Mouse (Mus musculus) olfactory bulb, adult 2 months (tissue): ENCODE results near the gene P3h3. TPM values are rescaled to one million over a fixed set of nuclear protein-coding genes. Genes with fewer than 3 reads are reported as not detected.

Source experiments
- H3K27ac ChIP-seq: fragments of 200-500 bp; 2 replicates; pipeline ENCODE4 v1.5.1; 2012; ENCODE audit warnings: low read depth, low read length; ENCODE audit not compliant: insufficient read depth
- H3K4me1 ChIP-seq: fragments of 200-500 bp; 2 replicates; pipeline ENCODE4 v1.6.1; 2012; ENCODE audit warnings: low read length; ENCODE audit not compliant: control insufficient read depth, insufficient read depth
- H3K4me3 ChIP-seq: fragments of 200-500 bp; 2 replicates; pipeline ENCODE4 v1.5.1; 2012; ENCODE audit warnings: mild to moderate bottlenecking, low read depth, low read length, moderate library complexity; ENCODE audit not compliant: insufficient read depth
- CTCF ChIP-seq: fragments of 200-500 bp; IDR thresholded peaks from 2 replicates; pipeline ENCODE4 v1.5.1; 2012; ENCODE audit warnings: low read depth, mild to moderate bottlenecking, low read length, moderate library complexity; ENCODE audit not compliant: insufficient read depth
- POLR2A ChIP-seq: fragments of 200-500 bp; IDR thresholded peaks from 2 replicates; pipeline ENCODE4 v1.6.1; 2012; ENCODE audit warnings: mild to moderate bottlenecking, low read depth, low read length, moderate library complexity; ENCODE audit not compliant: insufficient read depth
- WGBS: fragments of 180-500 bp; shearing (Covaris S2); methylation state at CpG from one replicate; pipeline ENCODE4 v1.1.7; 2018; 5-methylcytosine and 5-hydroxymethylcytosine counted together
- polyA plus RNA-seq: library from polyadenylated mRNA; stranded (reverse); fragments of >200 nt; gene quantifications from 2 replicates; pipeline ENCODE4 v1.2.4, GENCODE M21; 2012; ENCODE audit warnings: low replicate concordance; ENCODE audit not compliant: missing spikeins, insufficient read depth, insufficient read length

The P3h3 gene
- polyA plus RNA-seq, 1 experiment: not detected

GRCm38 (mm10) chr6:124822049-124822448 lies 35.5 kb downstream of the P3h3 start:
- 94% methylated on average over 4 of the region's 4 CpGs for WGBS
- H3K4me3 ChIP-seq: no peak overlapping the region
- 0 out of 2 replicates have a peak, but pooled peaks cover 4% of the 10 kb centered on the region for H3K4me1 ChIP-seq
- TF ChIP-seq POLR2A: no peak
- no peak for TF ChIP-seq CTCF
- H3K27ac ChIP-seq: no peak overlapping the region

DNA sequence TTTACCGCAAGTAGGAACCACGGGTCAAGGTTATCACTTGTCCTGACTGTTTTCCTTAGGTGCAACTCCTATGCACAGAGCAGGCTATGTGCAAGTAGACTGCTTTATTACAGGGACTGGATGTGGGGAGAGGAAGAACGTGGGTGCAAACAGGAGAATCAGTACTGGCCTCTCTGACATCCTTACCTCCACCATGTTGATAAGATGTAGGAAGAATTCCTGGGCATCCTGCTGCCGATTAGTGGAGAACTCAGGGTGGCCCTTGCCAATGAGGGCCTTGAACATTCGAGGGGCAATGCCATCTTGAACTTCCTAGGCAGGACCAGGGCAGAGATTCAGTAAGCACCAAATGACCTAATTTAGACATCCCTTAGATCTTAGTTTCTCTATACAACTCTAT lies 36.7 kb downstream of the P3h3 start:
- TF ChIP-seq POLR2A (no peak), CTCF (no peak)
- 94% methylated on average over 5 of the region's 5 CpGs for WGBS
- H3K4me1 ChIP-seq: 0 out of 2 replicates have a peak, but pooled peaks cover 4% of the 10 kb centered on the region
- no peak overlapping the region for H3K4me3 ChIP-seq
- no peak overlapping the region for H3K27ac ChIP-seq

GRCm38 (mm10) chr6:124817971-124818370 lies 39.6 kb downstream of the P3h3 start:
- Histone ChIP-seq H3K4me1 (peaks cover 14% of the 10 kb centered on the region), H3K27ac (no peak overlapping the region), H3K4me3 (no peak overlapping the region)
- 74% methylated on average over 8 of the region's 8 CpGs for WGBS
- TF ChIP-seq CTCF (no peak), POLR2A (no peak)

- H3K27ac ChIP-seq: no peak overlapping the region
- 95% methylated on average over 8 of the region's 8 CpGs for WGBS
- no peak for TF ChIP-seq CTCF
- TF ChIP-seq POLR2A: no peak
- peaks cover 18% of the 10 kb centered on the region for H3K4me1 ChIP-seq
- no peak overlapping the region for H3K4me3 ChIP-seq
These were observed 40.0 kb downstream of the P3h3 start for GRCm38 (mm10) chr6:124817563-124817962.

DNA sequence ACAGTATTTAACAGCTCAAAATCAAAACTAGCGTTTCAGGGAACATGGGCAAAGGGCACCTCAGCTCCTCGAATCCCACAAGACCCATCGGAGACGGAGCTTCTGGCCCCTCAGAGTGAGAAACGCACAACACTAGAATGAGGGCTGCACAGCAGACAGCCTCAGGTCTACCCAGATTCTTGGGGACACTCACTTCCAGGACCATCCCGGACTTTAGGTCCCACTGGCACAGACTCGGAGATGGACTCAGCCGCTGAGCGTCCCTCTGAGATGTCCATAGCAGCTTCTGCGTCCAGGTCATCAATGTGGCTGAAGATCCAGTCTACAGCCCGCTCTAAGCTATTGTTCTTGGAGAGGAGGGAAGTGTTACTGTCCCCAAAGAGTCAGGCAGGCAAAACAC lies 40.4 kb downstream of the P3h3 start:
- H3K4me3 ChIP-seq: no peak overlapping the region
- no peak overlapping the region for H3K27ac ChIP-seq
- 95% methylated on average over 11 of the region's 11 CpGs for WGBS
- H3K4me1 ChIP-seq: peaks cover 22% of the 10 kb centered on the region
- TF ChIP-seq POLR2A (no peak), CTCF (no peak)

DNA sequence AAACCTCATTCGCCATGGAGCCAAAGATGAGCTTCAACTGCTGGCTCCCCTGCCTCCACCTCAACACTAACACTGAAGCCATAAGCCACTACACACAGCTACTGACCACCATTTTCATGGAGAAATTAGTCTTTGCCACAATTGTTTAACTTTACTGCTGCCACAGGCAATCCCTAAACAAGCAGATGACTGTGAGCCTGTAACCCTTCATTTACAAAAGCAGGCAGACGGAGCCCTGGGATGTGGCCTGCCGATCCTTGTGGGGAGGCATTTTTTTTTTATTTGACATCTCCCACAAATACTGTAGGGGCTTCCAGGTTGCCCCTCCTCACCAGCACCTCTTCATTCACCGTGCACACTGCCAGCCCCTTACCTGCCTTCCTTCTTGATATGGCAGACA lies 40.9 kb downstream of the P3h3 start:
- no peak overlapping the region for H3K27ac ChIP-seq
- no peak overlapping the region for H3K4me3 ChIP-seq
- peaks cover 28% of the 10 kb centered on the region for H3K4me1 ChIP-seq
- TF ChIP-seq CTCF (no peak), POLR2A (no peak)
- WGBS: 86% methylated on average over 4 of the region's 4 CpGs

GRCm38 (mm10) chr6:124814858-124815774 lies 42.4 kb downstream of the P3h3 start:
- Histone ChIP-seq H3K4me3 (no peak overlapping the region), H3K27ac (no peak overlapping the region), H3K4me1 (peaks cover 30% of the 10 kb centered on the region)
- 70% methylated on average over 9 of the region's 9 CpGs for WGBS
- no peak for TF ChIP-seq CTCF
- no peak for TF ChIP-seq POLR2A

DNA sequence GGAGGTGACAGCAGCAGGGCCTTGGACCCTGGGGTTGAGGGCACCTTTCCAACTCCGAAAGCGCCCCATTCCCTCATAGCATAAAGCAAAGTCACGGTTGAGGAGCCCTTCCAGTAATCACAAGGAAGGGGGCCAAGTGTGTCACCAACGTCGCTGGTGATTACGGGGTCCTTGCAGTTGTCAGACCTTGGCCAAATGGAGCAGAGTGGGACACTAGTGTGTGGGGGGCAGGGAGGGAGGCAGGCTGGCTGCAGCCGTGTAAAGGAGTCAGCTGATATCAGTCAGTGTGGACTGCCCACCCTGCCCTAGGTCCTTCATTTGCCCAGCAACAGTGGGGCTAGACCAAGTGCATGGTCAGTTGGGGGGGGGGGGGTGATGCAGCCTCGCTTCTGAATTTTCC lies 43.1 kb downstream of the P3h3 start:
- 18% methylated on average over 8 of the region's 8 CpGs for WGBS
- Histone ChIP-seq H3K27ac (no peak overlapping the region), H3K4me3 (peak overlapping the region; percentile 66), H3K4me1 (peaks cover 37% of the 10 kb centered on the region)
- TF ChIP-seq CTCF: no peak
- TF ChIP-seq POLR2A: no peak

- Histone ChIP-seq H3K27ac (peak within 1 kb of the TSS; percentile 68), H3K4me1 (peaks cover 42% of the 10 kb centered on the region), H3K4me3 (peak within 1 kb of the TSS; percentile 66)
- TF ChIP-seq POLR2A (peak; percentile 71), CTCF (no peak)
- WGBS: under 1% methylated on average over 22 of the region's 22 CpGs
These were observed 43.6 kb downstream of the P3h3 start, which contains the start of gene Tpi1 for GRCm38 (mm10) chr6:124813933-124814332. Gene Tpi1 (minus strand): TSS chr6:124814296.
